Mouse (Mus musculus) lung, adult 2 months (tissue): ENCODE results near the gene Pdlim1.

Experiments
- CTCF ChIP-seq: fragments of 200-500 bp; IDR thresholded peaks from 2 replicates; pipeline ENCODE4 v1.5.1; 2011; ENCODE audit warnings: mild to moderate bottlenecking, low read length, control low read depth; ENCODE audit not compliant: insufficient read depth
- POLR2A ChIP-seq: fragments of 200-500 bp; IDR thresholded peaks from 2 replicates; pipeline ENCODE4 v1.6.1; 2011; ENCODE audit warnings: low read depth, mild to moderate bottlenecking, control low read depth, low read length, borderline replicate concordance; ENCODE audit errors: extremely low read depth

- TF ChIP-seq POLR2A (no peak), CTCF (no peak)
These were observed 23.2 kb downstream of the Pdlim1 start for GRCm38 (mm10) chr19:40248476-40248875.
